Mouse (Mus musculus) yolk sac, embryonic 10.5 days (tissue): ENCODE measurements around the gene Mast3.

ENCODE experiments used
- DNase-seq: peaks from one replicate; pipeline ENCODE4 v3.0.0-alpha.2; 2017; ENCODE audit warnings: low spot score

Mast3 gene

GRCm38 (mm10) chr8:70743656-70744590, 60.9 kb downstream of the Mast3 start:
- DNase-seq = peak; percentile 47

- DNase-seq = no peak
These were observed 61.7 kb downstream of the Mast3 start for GRCm38 (mm10) chr8:70742981-70743655.

- no peak for DNase-seq
These were observed 62.7 kb downstream of the Mast3 start for GRCm38 (mm10) chr8:70742176-70742575.

GRCm38 (mm10) chr8:70741661-70742060, 63.2 kb downstream of the Mast3 start:
- no peak for DNase-seq

GRCm38 (mm10) chr8:70738211-70738610, 66.6 kb downstream of the Mast3 start:
- no peak for DNase-seq

- DNase-seq = no peak
These were observed 67.1 kb downstream of the Mast3 start for GRCm38 (mm10) chr8:70737705-70738104.

- DNase-seq = no peak
These were observed 73.9 kb downstream of the Mast3 start for GRCm38 (mm10) chr8:70730956-70731355.

- DNase-seq = no peak
These were observed 74.9 kb downstream of the Mast3 start for GRCm38 (mm10) chr8:70729808-70730475.
